Mouse (Mus musculus) CH12.LX (cell line): ENCODE results near the gene Aff3.

Experiments
- CHD2 ChIP-seq: IDR thresholded peaks from 2 replicates; pipeline ENCODE4 v1.6.1; 2011; ENCODE audit warnings: low read length, improper control_type of control experiment
- CTCF ChIP-seq, 2 experiments: IDR thresholded peaks in 1 of 2; conservative IDR thresholded peaks in 1 of 2; 2 replicates each; pipeline ENCODE4 v1.5.1; 2011 to 2012; ENCODE audit warnings: low read depth in 2 of 2, low read length in 2 of 2, improper control_type of control experiment in 1 of 2, inconsistent platforms in 1 of 2, mild to moderate bottlenecking in 1 of 2, moderate library complexity in 1 of 2
- KAT2A ChIP-seq: IDR thresholded peaks from 2 replicates; pipeline ENCODE4 v1.6.1; 2012; ENCODE audit warnings: low read length, improper control_type of control experiment, inconsistent platforms; ENCODE audit not compliant: insufficient replicate concordance
- MAZ ChIP-seq: IDR thresholded peaks from 2 replicates; pipeline ENCODE4 v1.6.1; 2012; ENCODE audit warnings: low read depth, mild to moderate bottlenecking, inconsistent platforms, low read length, improper control_type of control experiment, moderate library complexity
- MEF2A ChIP-seq: IDR thresholded peaks from 2 replicates; pipeline ENCODE4 v1.6.1; 2014; ENCODE audit warnings: low read depth, mild to moderate bottlenecking, inconsistent platforms, low read length, improper control_type of control experiment, borderline replicate concordance
- NELFE ChIP-seq: IDR thresholded peaks from 2 replicates; pipeline ENCODE4 v1.6.1; 2011; ENCODE audit warnings: low read depth, low read length, improper control_type of control experiment
- POLR2A ChIP-seq: IDR thresholded peaks from 2 replicates; pipeline ENCODE4 v1.6.1; 2011; ENCODE audit warnings: low read depth, mild to moderate bottlenecking, improper control_type of control experiment, low read length
- TCF12 ChIP-seq: IDR thresholded peaks from 2 replicates; pipeline ENCODE4 v1.6.1; 2014; ENCODE audit warnings: low read depth, mild to moderate bottlenecking, inconsistent platforms, low read length, improper control_type of control experiment
- USF1 ChIP-seq: IDR thresholded peaks from 2 replicates; pipeline ENCODE4 v1.6.1; 2014; ENCODE audit warnings: low read depth, mild to moderate bottlenecking, inconsistent platforms, low read length, improper control_type of control experiment
- ZC3H11A ChIP-seq: IDR thresholded peaks from 2 replicates; pipeline ENCODE4 v1.6.1; 2012; ENCODE audit warnings: low read depth, mild to moderate bottlenecking, inconsistent platforms, low read length, improper control_type of control experiment
- ZKSCAN1 ChIP-seq: IDR thresholded peaks from 2 replicates; pipeline ENCODE4 v1.6.1; 2012; ENCODE audit warnings: low read depth, inconsistent platforms, low read length, improper control_type of control experiment, borderline replicate concordance

- TF ChIP-seq TCF12 (no peak), NELFE (no peak), ZKSCAN1 (no peak), CTCF (conservative IDR thresholded peaks at IDR 0.05 in 1 of 2, IDR thresholded peaks at IDR 0.05 in 1 of 2; ENCODE audit: low read depth in 2 of 2, low read length in 2 of 2) (no peak), MEF2A (no peak), POLR2A (no peak), ZC3H11A (no peak), CHD2 (no peak), USF1 (no peak), KAT2A (no peak), MAZ (no peak)
Measured at GRCm38 (mm10) chr1:38514634-38515011, 150.1 kb downstream of the Aff3 start.
